Mouse (Mus musculus): ENCODE data around the gene Gm42421. TPM values are rescaled to one million over a fixed set of nuclear protein-coding genes. Genes with fewer than 3 reads are reported as not detected.
A peak's percentile ranks its signal among the peaks of the same experiment; 100 is the strongest.

Gene Gm42421
- polyA plus RNA-seq, 1 experiment from 2014 or later = 2.5 TPM

- no peaks in the 10 kb centered on the region for H3K27me3 ChIP-seq (ENCODE audit: control insufficient read depth, insufficient read depth, low read length)
- ATAC-seq (ENCODE audit: low FRiP score) (no peak), DNase-seq (ENCODE audit: low spot score) (no peak)
- 5% methylated on average over 9 of the region's 9 CpGs for WGBS
- peak overlapping the region; percentile 86 for H3K27ac ChIP-seq
- H3K4me2 ChIP-seq (replicated peaks) = peak overlapping the region; percentile 55
- peaks cover 26% of the 10 kb centered on the region for H3K36me3 ChIP-seq (replicated peaks; ENCODE audit: control insufficient read depth, insufficient read depth)
- H3K9me3 ChIP-seq (ENCODE audit: control insufficient read depth, low read length) = no peaks in the 10 kb centered on the region
- peaks cover 22% of the 10 kb centered on the region for H3K4me1 ChIP-seq (replicated peaks; ENCODE audit: control insufficient read depth, insufficient read depth, low read length)
- peak overlapping the region; percentile 59 for H3K9ac ChIP-seq
- H3K4me3 ChIP-seq (replicated peaks; ENCODE audit: low read length) = peak overlapping the region; percentile 51
Measured at GRCm38 (mm10) chr5:143908926-143909325, 19.0 kb upstream of the Gm42421 start.

GRCm38 (mm10) chr5:143909417-143910400 is 18.3 kb upstream of the Gm42421 start, which contains the start of the genes Aimp2 and Pms2:
Aimp2 (minus strand) TSS chr5:143909847.
Pms2 (plus strand) TSS chr5:143909964.
- ATAC-seq (ENCODE audit: low FRiP score) = peak; percentile 99
- WGBS = under 1% methylated on average over 70 of the region's 70 CpGs

GRCm38 (mm10) chr5:143916221-143916620 is 11.8 kb upstream of the Gm42421 start:
- ATAC-seq (ENCODE audit: low FRiP score) = no peak
- Histone ChIP-seq H3K4me2 (replicated peaks) (no peak overlapping the region), H3K9me3 (ENCODE audit: control insufficient read depth, low read length) (no peaks in the 10 kb centered on the region), H3K27me3 (ENCODE audit: control insufficient read depth, insufficient read depth, low read length) (no peaks in the 10 kb centered on the region), H3K36me3 (replicated peaks; ENCODE audit: control insufficient read depth, insufficient read depth) (peaks cover 68% of the 10 kb centered on the region), H3K4me1 (replicated peaks; ENCODE audit: control insufficient read depth, insufficient read depth, low read length) (no peaks in the 10 kb centered on the region), H3K4me3 (replicated peaks; ENCODE audit: low read length) (no peak overlapping the region), H3K9ac (no peak overlapping the region), H3K27ac (no peak overlapping the region)
- no peak for DNase-seq (ENCODE audit: low spot score)
- WGBS = 90% methylated on average over 9 of the region's 9 CpGs

More at GRCm38 (mm10) chr5:143909417-143910400, 18.3 kb upstream of the Gm42421 start, which contains the start of the genes Aimp2 and Pms2:
- peaks cover 22% of the 10 kb centered on the region for H3K4me1 ChIP-seq (replicated peaks; ENCODE audit: control insufficient read depth, insufficient read depth, low read length)
- H3K9me3 ChIP-seq (ENCODE audit: control insufficient read depth, low read length) = no peaks in the 10 kb centered on the region
- H3K36me3 ChIP-seq (replicated peaks; ENCODE audit: control insufficient read depth, insufficient read depth) = peaks cover 24% of the 10 kb centered on the region
- peak within 1 kb of the TSS; percentile 71 for H3K4me2 ChIP-seq (replicated peaks)
- peak within 1 kb of the TSS; percentile 86 for H3K27ac ChIP-seq
- peak within 1 kb of the TSS; percentile 51 for H3K4me3 ChIP-seq (replicated peaks; ENCODE audit: low read length)
- peak; percentile 99 for DNase-seq (ENCODE audit: low spot score)
- H3K9ac ChIP-seq = peak within 1 kb of the TSS; percentile 59
- H3K27me3 ChIP-seq (ENCODE audit: control insufficient read depth, insufficient read depth, low read length) = no peaks in the 10 kb centered on the region

GRCm38 (mm10) chr5:143917418-143917817 is 10.6 kb upstream of the Gm42421 start:
- no peak overlapping the region for H3K4me3 ChIP-seq (replicated peaks; ENCODE audit: low read length)
- H3K9me3 ChIP-seq (ENCODE audit: control insufficient read depth, low read length) = no peaks in the 10 kb centered on the region
- H3K4me2 ChIP-seq (replicated peaks) = no peak overlapping the region
- no peaks in the 10 kb centered on the region for H3K27me3 ChIP-seq (ENCODE audit: control insufficient read depth, insufficient read depth, low read length)
- H3K9ac ChIP-seq = no peak overlapping the region
- no peak overlapping the region for H3K27ac ChIP-seq
- H3K4me1 ChIP-seq (replicated peaks; ENCODE audit: control insufficient read depth, insufficient read depth, low read length) = no peaks in the 10 kb centered on the region
- H3K36me3 ChIP-seq (replicated peaks; ENCODE audit: control insufficient read depth, insufficient read depth) = peaks cover 78% of the 10 kb centered on the region
- 45% methylated on average over 5 of the region's 5 CpGs for WGBS
- ATAC-seq (ENCODE audit: low FRiP score) = no peak
- peak; percentile 49 for DNase-seq (ENCODE audit: low spot score)

- no peaks in the 10 kb centered on the region for H3K27me3 ChIP-seq (ENCODE audit: control insufficient read depth, insufficient read depth, low read length)
- ATAC-seq (ENCODE audit: low FRiP score) = no peak
- no peak overlapping the region for H3K27ac ChIP-seq
- WGBS = 95% methylated on average over 3 of the region's 3 CpGs
- no peak overlapping the region for H3K9ac ChIP-seq
- no peaks in the 10 kb centered on the region for H3K4me1 ChIP-seq (replicated peaks; ENCODE audit: control insufficient read depth, insufficient read depth, low read length)
- no peak for DNase-seq (ENCODE audit: low spot score)
- peaks cover 85% of the 10 kb centered on the region for H3K36me3 ChIP-seq (replicated peaks; ENCODE audit: control insufficient read depth, insufficient read depth)
- H3K4me2 ChIP-seq (replicated peaks) = no peak overlapping the region
- no peak overlapping the region for H3K4me3 ChIP-seq (replicated peaks; ENCODE audit: low read length)
- H3K9me3 ChIP-seq (ENCODE audit: control insufficient read depth, low read length) = no peaks in the 10 kb centered on the region
Measured at GRCm38 (mm10) chr5:143918120-143918519, 9.9 kb upstream of the Gm42421 start.

GRCm38 (mm10) chr5:143924781-143925452 is 3.1 kb upstream of the Gm42421 start:
- Histone ChIP-seq H3K36me3 (replicated peaks; ENCODE audit: control insufficient read depth, insufficient read depth) (peaks cover 90% of the 10 kb centered on the region), H3K9ac (no peak overlapping the region), H3K27ac (no peak overlapping the region), H3K4me2 (replicated peaks) (no peak overlapping the region), H3K9me3 (ENCODE audit: control insufficient read depth, low read length) (no peaks in the 10 kb centered on the region), H3K27me3 (ENCODE audit: control insufficient read depth, insufficient read depth, low read length) (no peaks in the 10 kb centered on the region), H3K4me1 (replicated peaks; ENCODE audit: control insufficient read depth, insufficient read depth, low read length) (no peaks in the 10 kb centered on the region), H3K4me3 (replicated peaks; ENCODE audit: low read length) (no peak overlapping the region)
- no peak for DNase-seq (ENCODE audit: low spot score)
- ATAC-seq (ENCODE audit: low FRiP score) = no peak
- 90% methylated on average over 6 of the region's 6 CpGs for WGBS

- no peaks in the 10 kb centered on the region for H3K27me3 ChIP-seq (ENCODE audit: control insufficient read depth, insufficient read depth, low read length)
- WGBS = 93% methylated on average over 4 of the region's 4 CpGs
- H3K4me2 ChIP-seq (replicated peaks) = no peak overlapping the region
- no peaks in the 10 kb centered on the region for H3K9me3 ChIP-seq (ENCODE audit: control insufficient read depth, low read length)
- DNase-seq (ENCODE audit: low spot score) = no peak
- H3K36me3 ChIP-seq (replicated peaks; ENCODE audit: control insufficient read depth, insufficient read depth) = peaks cover 74% of the 10 kb centered on the region
- no peak overlapping the region for H3K27ac ChIP-seq
- H3K4me3 ChIP-seq (replicated peaks; ENCODE audit: low read length) = no peak overlapping the region
- H3K9ac ChIP-seq = no peak overlapping the region
- ATAC-seq (ENCODE audit: low FRiP score) = no peak
- no peaks in the 10 kb centered on the region for H3K4me1 ChIP-seq (replicated peaks; ENCODE audit: control insufficient read depth, insufficient read depth, low read length)
Measured at GRCm38 (mm10) chr5:143929291-143929690, 1.3 kb downstream of the Gm42421 start.

GRCm38 (mm10) chr5:143930656-143931055 is 2.7 kb downstream of the Gm42421 start:
- 97% methylated on average over 12 of the region's 12 CpGs for WGBS

More at GRCm38 (mm10) chr5:143930656-143931055, 2.7 kb downstream of the Gm42421 start:
- ATAC-seq (ENCODE audit: low FRiP score) (no peak), DNase-seq (ENCODE audit: low spot score) (no peak)
- Histone ChIP-seq H3K27me3 (ENCODE audit: control insufficient read depth, insufficient read depth, low read length) (no peaks in the 10 kb centered on the region), H3K9ac (no peak overlapping the region), H3K27ac (no peak overlapping the region), H3K9me3 (ENCODE audit: control insufficient read depth, low read length) (no peaks in the 10 kb centered on the region), H3K4me2 (replicated peaks) (no peak overlapping the region), H3K36me3 (replicated peaks; ENCODE audit: control insufficient read depth, insufficient read depth) (peaks cover 60% of the 10 kb centered on the region), H3K4me1 (replicated peaks; ENCODE audit: control insufficient read depth, insufficient read depth, low read length) (no peaks in the 10 kb centered on the region), H3K4me3 (replicated peaks; ENCODE audit: low read length) (no peak overlapping the region)

Data from hindbrain, embryonic 14.5 days (tissue).